Mouse (Mus musculus) gastrocnemius, adult 18-20 months (tissue): ENCODE results near the gene Cd36. TPM values are rescaled to one million over a fixed set of nuclear protein-coding genes. Genes with fewer than 3 reads are reported as not detected.

Experiments used
- DNase-seq: peaks from one replicate; pipeline ENCODE4 v3.0.0; 2021; ENCODE audit warnings: low spot score
- total RNA-seq, 2 experiments: library from RNA; stranded (reverse); gene quantifications; 2 replicates each; pipeline ENCODE4 v1.2.3; 2021

The Cd36 gene
- total RNA-seq, 2 experiments from 2014 or later = 250 to 344 TPM

DNA sequence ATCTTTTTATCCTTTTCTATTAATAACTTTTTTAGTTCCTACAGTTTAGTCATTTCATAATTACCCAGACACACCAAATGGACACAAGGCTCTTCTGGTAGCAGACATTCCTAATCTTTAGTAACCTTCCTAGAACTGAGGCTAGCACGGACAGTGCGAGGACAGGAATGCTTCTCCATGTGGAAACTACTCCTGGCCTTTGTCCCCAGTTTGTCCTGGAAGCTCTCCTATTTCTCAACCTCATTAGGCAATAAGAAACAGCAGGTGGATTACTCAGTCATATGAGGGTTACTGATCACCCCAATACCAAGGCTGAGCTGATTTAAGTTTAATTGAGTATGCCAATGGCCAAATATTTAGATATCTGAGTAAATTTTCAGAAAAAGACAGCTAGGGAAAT lies 25.5 kb downstream of the Cd36 start:
- DNase-seq = no peak

DNA sequence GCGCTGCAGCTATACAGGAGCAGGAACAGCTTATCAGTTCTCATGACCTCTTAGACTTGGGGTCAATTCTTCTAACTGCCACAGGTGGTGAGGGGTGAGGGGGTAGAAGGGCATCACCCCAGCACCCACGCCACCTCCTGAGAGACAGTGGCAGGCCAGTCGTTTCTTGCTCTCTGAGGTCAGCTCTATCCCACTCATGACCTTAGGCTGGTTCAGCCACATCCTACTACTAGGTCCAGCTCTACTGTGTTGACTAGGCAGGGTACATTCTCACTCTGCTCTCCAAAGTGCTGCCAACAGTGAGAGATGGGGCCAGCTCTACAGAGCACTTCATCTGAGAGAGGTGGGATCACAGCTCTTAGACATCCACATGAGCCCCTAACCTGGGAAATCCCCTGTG lies 30.2 kb downstream of the Cd36 start:
- DNase-seq = no peak

DNA sequence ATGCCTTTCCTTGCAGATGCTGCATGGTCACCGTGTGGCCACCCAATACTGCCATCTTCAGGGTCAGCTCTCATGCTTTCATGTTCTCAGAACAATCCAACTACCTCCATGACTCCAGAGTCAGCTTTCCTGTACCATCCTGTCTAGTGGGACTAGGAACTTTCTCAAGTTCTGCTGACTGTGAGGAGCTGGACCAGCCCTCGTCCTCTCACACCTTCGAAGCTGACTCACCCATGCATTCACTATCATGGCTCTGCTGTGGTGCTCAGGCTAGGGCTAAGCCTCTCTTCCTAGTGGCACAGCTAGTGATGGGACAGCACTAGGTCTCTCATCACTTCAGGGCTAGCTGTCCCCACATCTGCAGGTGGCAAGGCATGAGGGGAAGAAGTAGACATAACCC lies 30.7 kb downstream of the Cd36 start:
- DNase-seq = no peak

DNA sequence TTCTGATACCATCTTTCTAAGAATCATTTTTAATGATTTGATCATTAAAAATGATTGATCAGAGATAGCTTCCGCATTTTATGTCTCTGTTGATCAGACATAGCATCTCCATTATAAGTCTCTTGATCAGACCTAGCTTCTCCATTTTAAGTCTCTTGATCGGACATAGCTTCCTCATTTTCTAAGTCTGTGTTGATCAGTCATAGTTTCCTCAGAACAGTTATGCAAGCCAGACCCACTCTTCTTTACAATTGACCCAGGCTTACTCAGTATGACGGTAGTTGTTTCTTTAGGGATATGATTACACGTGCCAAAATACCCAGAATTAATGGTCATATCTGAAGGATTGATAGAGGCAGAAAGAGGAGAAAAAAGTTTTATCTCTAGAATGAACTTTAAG lies 31.3 kb downstream of the Cd36 start:
- DNase-seq = no peak

DNA sequence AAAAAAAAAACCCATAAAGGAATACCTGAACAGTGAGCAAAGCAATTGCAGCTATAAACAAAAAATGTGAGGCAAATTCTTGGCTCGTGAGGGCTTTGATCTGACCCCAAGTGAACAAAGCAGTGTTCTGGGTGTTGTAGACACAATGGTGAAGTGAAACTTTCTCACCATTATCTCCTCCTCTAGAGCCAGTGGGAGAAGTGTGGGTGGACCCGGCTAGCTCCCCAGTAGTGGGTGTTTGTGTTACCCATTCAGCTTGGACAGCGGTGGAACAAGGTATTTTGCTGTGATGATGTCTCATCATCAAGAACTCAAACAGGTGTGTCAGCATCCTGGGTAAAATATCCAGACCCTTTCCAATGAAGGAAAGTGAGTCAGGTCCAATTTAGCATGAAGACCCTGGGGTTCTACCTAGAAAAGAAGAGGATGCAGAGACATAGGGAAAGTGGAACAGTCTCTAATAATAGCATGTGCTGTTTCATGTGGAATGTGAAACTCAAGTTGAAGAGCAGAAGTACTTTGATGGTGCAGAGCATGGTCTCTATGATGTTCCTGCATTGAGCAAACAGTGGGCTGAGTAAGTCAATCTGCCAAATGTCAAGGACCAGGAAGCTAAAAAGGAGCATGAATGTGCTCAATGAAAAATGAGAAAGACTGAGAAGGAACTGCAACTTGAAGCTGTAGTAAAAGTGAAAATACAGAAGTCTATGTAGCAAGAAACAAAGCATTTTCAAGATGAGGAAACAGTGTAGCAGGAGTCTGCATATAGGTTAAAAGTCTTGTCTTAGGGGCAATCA lies 34.3 kb downstream of the Cd36 start:
- no peak for DNase-seq

DNA sequence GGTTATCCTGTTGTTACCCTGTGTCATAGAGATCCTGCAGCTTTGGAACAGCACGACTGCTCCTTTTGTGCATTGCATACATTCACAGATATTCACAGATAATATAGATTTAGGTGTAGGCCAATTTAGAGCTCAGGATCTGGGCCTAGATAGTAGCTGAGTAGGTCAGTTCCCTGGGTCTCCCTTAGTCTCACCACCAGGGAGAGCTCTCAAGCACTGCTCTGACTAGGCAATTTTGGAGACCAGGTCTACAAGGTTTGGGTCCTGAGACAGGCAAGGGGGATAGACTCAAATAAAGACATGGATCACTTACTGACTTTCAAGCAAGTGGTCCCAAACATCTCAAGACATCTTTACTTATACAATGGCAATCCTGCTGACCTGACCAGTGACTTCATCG lies 38.0 kb downstream of the Cd36 start:
- DNase-seq = no peak

DNA sequence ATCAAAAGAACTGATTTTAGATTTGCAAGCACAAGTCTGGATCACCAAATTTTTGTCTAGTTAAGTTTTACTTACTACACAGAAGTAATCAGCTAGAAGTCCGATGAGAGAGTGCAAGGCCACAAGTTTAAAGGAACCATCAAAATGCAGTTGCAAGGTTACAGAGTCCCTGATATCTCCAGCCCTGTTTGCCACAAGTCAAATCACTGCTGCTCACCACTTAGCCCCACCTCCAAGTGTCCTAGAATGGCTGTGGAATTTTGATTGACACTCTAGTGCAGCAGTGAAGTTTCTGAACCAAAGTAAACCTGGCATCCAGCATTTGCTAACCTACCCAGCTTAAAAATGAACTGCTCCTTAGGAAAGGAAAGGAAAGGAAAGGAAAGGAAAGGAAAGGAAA lies 39.0 kb downstream of the Cd36 start:
- peak; percentile 53 for DNase-seq

DNA sequence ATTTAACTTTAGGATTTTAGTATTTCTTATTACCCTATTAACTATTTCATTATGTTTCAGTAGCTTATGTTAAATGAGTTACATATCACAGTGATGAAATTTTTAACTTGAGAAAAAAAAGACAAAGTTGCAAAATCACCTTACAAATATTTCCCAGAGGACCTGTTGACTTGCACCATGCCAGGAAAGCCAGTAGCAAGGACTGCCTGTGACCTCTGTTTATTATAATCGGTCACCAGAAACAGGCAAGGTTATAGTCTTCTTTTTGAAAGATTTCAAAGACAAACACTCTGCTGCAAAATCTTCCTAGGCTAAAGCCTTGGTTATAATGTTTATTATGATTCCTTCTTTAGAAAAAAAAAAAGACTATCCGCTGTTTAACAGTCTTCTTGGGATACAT lies 39.9 kb downstream of the Cd36 start:
- no peak for DNase-seq

DNA sequence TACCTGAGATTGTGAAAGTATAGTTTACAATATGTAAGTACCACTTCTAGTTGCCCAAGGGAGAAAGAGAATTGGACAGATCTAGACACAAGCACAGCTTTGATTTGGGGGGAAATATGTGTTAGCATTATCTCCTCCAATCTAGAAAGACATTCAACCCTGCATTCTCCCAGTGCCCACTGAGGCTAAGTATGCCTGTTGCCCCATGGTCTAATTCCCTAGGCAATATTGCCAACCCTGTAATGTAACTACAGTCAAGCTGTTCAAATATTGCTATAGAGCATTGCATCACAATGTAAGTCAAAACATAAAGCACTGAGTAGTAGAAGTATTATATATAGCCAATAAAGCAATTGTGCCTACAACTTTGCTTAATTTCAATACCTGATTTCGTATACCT lies 40.3 kb downstream of the Cd36 start:
- DNase-seq = no peak

DNA sequence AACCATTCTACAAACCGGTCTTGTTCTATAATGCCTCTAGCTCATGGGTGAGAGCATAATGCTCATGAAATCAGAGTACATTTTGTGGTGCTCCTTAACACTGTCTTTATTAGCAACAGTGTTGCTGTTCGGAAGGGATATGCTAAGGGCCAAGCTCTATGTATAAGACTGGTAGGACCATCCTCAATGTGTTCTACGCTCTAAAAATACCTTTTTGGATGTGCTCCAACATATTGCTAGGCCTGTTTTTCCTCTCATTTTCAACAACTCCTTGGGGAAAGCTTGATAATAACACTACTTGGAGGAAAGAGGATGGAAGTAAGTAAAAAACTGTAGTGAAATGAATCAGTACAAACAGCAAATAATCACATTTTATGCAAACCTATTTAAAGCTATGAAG lies 44.7 kb downstream of the Cd36 start:
- no peak for DNase-seq

DNA sequence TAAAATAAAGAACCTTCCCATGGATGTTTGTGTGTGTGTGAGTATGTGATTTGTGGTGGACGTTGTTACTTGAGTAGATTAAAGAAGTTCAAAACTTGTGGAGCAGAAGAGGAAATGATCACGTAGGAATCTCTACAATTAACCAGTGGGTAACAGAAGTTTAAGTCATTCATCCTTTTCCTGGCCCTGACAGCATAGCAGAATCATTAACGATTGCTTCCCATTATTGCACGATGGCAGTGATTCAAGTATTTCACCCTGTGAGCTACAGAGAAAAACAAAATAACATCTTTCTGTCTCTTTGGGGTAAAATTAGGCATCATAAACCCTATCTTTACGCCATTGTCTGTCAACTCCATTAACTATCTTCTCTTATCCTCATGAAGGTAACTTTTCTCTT lies 45.3 kb downstream of the Cd36 start:
- no peak for DNase-seq

DNA sequence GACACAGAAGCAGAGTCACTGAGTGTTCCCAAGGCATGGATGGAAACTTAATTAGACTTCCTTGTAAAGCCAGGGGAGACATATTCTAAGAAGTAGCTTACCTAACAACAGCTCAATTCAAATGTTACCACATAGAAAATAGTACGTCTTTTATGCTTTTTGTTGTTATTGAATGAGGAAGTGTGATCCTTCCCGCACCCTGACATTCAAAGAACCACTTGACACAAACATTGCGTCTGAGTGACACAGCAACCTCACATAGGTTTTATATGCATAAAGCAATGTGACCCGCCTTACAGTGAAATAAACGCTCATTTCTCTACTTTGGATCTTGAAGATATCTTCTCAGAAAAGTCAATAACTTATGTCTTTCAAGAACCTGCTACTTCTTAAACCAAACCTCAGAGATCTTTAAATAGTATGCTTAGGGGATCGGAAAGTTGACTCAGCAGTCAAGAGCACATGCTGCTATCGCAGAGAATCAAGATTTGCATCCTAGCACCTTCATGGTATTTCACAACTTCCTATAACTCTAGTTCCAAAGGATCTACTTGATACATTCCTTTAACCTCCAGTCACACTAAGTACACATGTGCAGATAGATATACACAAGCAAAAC lies 46.4 kb downstream of the Cd36 start:
- DNase-seq = no peak

DNA sequence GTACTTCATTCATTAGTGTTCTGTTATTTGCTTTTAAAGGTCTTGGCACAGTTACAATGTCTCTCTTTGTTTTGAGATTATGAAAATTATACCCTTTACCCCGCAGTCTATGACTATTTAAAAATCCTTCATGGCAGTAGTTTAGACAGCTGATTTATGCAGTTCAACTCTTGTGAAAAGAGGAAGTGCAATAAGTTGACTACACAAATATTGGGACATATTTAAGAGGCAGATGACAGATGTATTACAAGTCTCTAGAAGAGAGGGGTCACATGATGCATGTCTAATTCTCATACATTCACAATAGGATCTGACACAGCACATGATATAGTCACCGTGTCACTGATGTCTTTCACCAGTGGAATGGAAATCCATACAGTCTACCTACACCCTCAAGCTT lies 49.1 kb downstream of the Cd36 start:
- no peak for DNase-seq

DNA sequence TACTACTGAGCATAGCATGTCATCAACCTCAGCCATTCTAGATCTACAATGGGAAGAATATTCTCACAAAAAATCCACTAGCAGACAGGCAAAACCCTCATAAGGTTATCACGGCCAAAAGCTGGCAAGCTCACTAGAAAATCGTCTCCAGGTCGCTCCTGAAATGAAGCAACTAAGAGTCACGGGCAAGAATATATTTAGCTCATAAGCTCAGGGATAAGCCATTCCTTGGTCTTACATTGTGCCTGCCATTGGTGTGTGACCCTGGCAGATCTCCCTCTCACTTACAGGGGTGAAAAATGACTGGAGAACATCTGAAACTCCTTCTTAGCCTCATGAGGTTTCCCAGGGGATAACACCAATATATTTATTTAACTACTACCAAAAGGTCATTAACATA lies 52.2 kb downstream of the Cd36 start:
- peak; percentile 29 for DNase-seq

DNA sequence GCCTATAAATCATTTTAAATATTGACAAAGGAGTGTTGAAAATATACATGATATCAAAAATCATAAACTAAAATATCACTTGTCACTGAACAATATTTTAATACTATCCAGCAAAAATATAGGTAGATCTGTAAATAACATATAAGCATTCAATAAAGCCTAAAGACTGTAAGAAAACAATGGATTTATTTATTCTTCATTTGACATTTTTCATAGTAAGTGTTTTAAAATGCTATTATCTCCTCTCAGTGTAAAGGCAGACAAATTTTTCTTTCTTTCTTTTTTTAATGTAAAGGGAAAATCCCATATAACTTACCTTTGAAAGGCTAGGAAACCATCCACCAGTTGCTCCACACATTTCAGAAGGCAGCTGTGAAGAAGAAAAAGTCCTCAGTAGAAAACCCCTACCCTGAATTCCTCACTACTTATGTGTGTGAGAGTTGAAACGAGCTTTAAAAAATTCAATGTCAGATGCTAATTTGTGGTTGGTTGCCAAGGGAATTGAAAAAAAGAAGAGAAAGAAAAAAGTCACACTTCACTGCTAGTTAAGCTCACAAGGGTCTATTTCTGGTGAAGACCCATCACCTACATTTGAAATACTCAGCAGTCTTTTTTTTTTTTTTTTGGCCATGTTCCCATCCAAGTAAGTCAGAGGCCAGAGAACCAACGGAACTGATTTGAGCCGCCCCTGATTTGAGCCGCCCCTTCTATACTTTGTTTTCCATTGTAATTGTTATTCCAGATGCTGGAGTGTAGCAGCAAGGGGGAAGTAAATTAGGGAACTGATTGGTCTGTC lies 53.1 kb downstream of the Cd36 start:
- peak; percentile 20 for DNase-seq

DNA sequence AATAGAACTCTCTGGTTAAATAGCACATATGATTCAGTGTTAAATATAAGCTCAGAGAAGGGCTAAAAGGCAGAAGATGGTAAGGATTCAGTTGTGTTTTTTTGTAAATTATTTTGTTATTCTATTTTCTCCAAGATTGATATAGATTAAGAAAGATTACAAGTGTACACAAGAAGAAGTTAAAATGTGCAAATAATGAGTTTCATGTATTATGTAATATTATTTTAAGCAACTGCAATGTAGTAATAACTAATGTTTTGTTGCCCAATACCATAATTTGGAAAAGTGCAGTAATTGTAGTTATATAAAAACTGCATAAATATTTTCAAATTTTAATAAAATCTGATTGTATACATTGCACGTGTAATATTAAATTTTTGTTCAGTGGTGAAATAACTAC lies 54.8 kb downstream of the Cd36 start:
- DNase-seq = no peak

DNA sequence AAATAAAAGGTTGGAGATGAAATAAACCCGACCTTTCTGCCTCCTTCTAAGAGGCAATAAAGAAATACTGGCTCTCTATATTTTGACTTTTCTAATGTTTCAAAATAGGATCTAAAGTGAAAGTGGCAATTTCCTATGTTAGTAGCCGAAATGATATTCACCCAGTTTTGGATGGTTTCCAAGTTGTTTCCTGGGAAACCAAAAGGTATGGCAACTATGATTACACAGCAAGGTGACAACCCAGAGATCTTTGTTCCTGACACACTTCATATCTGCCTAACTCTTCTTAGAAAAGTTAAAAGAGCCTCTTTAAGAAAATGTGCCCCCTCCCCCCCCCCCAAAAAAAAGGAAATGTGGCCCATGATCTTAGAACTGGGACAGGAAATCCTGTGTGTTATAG lies 58.1 kb downstream of the Cd36 start:
- DNase-seq = no peak

DNA sequence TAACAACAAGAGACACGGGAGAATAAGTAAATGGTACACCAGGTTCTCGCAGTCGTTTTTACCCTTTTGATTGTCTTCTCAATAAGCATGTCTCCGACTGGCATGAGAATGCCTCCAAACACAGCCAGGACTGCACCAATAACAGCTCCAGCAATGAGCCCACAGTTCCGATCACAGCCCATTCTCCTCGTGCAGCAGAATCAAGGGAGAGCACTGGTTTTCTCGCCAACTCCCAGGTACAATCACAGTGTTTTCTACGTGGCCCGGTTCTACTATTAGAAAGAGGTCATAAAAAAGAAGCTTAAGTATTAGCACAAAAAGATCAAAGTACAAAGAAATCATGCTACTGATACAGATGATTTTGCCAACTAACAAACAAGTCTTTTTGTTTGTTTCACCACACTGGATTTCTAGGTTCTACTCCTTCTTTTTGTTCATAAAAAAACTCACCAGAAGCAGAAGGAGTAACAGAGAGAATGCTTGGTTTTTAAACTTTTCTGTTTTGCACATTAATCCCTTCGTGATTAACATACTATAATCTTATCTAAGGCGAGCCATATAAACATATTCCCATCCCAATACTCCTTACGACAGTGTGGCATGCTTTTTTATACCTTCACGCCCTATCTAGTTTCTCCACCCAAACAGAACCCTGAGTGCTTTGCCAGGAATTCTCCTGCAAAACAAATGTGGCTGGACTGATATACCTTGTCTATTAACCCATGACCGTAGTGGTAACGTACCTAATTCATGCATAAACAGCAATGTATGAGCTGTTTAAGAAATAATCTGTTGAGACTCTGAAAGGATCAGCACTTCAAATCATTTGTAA lies 59.7 kb downstream of the Cd36 start:
- DNase-seq = no peak

DNA sequence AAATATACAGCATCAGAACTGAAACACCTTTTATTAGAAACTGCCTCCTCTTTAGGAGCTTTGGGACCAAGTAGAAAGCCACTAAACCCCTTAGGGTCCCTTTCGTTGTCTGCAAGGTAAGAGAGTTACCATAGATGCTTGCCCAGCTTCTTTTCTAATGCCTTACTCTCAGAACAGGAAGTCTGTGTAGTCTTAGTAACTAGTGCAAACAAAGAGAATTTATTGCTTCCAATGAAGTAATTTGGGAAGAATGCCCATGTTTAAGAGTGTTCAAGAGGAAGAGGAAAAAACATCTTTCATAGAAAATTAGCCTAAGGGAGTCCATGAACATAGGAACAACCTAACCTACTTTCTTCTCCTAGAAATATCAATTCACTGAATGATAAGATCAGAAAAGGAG lies 67.2 kb downstream of the Cd36 start:
- DNase-seq = no peak

DNA sequence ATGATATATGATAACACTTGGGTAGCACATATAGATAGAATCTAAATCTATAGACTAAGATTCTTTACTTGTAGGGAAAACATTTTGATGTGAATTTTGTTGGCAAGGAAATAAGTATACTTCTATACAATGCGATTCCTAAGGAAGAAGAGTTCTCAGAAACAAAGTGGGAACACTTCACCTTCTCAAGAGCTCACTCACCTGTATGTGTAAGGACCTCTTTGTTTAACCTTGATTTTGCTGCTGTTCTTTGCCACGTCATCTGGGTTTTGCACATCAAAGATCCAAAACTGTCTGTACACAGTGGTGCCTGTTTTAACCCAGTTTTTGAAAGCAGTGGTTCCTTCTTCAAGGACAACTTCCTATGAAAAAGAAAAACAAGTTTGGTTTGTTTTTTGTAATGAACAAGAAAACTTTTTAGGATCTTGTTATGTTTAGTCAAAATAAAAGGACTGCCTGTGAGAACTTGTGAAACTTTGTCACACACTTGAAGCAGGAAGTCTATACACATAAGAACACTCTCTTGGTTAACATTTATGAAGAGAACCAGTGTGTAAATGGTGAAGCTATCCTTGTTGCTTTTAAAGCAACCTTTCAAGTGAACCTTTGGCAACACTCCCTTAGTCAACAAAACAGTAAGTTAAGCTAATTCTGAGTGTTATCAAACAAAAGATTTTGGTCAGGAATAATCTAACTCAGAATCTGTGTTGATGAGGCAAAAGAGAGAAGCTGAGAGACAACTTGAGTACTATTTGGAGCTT lies 68.2 kb downstream of the Cd36 start:
- DNase-seq = no peak

DNA sequence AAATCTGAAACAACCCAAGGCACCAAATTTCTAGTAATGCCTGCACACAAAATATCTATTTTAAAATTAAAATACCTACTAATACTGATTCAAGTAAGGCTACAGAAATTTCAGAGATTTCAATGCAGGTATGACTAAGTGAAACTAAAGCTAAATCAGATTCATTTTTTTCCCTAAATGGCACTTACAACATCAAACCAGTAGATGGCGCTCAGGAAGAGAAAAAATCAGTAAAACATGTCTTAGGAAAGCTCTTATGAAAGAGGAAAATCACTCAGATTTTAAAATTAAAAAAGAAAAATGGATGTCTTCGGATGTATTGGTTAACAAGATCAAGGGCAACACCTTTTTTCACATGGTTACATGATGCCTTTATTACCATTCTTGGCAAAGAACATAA lies 72.4 kb downstream of the Cd36 start:
- peak; percentile 46 for DNase-seq
